Mouse (Mus musculus): Measurements from ENCODE around the gene Otp. TPM values are rescaled to one million over a fixed set of nuclear protein-coding genes. Genes with fewer than 3 reads are reported as not detected.

Otp gene
- polyA plus RNA-seq (2014; fragmentation: Nextera tagmentation; extraction: Ambion mirVana) = 2.5 and 2.8 TPM in 2 replicates

GRCm38 (mm10) chr13:94875396-94875880, at the start of gene Otp:
Gene Otp, plus strand, starts transcription at chr13:94875602.
- Histone ChIP-seq H3K36me3 (ENCODE audit: control insufficient read depth, insufficient read depth, low read length) (no peaks in the 10 kb centered on the region), H3K9ac (ENCODE audit: low read length) (no peak within 1 kb of the TSS), H3K4me1 (ENCODE audit: control insufficient read depth, insufficient read depth, low read length) (no peaks in the 10 kb centered on the region), H3K27ac (ENCODE audit: low read depth, low read length) (no peak within 1 kb of the TSS), H3K27me3 (replicated peaks; ENCODE audit: control insufficient read depth, insufficient read depth, low read length) (peaks cover 70% of the 10 kb centered on the region), H3K4me2 (ENCODE audit: low read length) (0 out of 2 replicates have a peak within 1 kb of the TSS, but pooled peaks have one; percentile 13), H3K9me3 (replicated peaks; ENCODE audit: control insufficient read depth, low read length) (no peaks in the 10 kb centered on the region), H3K4me3 (ENCODE audit: low read depth, low read length) (peak within 1 kb of the TSS; percentile 8; the same call in 1 of the 2 replicates)
- ATAC-seq (peak; percentile 67; the same call in 1 of the 2 replicates), DNase-seq (ENCODE audit: low spot score) (peak; percentile 45)
- WGBS = under 1% methylated on average over 27 of the region's 30 CpGs

DNA sequence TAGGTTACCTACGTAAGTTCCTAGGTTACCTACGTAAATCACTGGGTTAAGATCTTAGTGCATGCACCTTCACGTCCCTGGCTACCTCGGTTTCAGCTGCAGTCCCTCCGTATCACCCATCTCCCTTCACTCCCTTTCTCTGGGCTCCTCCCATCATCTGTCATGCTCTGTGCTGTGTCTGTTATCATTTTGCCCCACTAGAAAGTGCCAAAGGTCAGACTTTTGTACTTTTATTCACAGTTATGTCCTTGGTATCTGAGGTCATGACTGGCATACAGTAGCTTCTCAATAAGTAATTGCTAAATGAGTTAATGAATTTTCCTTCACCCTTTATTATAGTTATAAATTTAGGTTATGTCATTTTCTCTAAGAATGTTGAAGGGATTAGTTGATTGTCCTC, 49.0 kb upstream of the Otp start:
- H3K9ac ChIP-seq (ENCODE audit: low read length) = no peak overlapping the region
- no peaks in the 10 kb centered on the region for H3K9me3 ChIP-seq (replicated peaks; ENCODE audit: control insufficient read depth, low read length)
- H3K36me3 ChIP-seq (ENCODE audit: control insufficient read depth, insufficient read depth, low read length) = no peaks in the 10 kb centered on the region
- H3K27me3 ChIP-seq (replicated peaks; ENCODE audit: control insufficient read depth, insufficient read depth, low read length) = no peaks in the 10 kb centered on the region
- H3K4me2 ChIP-seq (ENCODE audit: low read length) = no peak overlapping the region
- no peaks in the 10 kb centered on the region for H3K4me1 ChIP-seq (ENCODE audit: control insufficient read depth, insufficient read depth, low read length)
- 91% methylated on average over 5 of the region's 5 CpGs for WGBS
- H3K27ac ChIP-seq (ENCODE audit: low read depth, low read length) = no peak overlapping the region
- no peak for ATAC-seq
- no peak overlapping the region for H3K4me3 ChIP-seq (ENCODE audit: low read depth, low read length)
- DNase-seq (ENCODE audit: low spot score) = no peak

DNA sequence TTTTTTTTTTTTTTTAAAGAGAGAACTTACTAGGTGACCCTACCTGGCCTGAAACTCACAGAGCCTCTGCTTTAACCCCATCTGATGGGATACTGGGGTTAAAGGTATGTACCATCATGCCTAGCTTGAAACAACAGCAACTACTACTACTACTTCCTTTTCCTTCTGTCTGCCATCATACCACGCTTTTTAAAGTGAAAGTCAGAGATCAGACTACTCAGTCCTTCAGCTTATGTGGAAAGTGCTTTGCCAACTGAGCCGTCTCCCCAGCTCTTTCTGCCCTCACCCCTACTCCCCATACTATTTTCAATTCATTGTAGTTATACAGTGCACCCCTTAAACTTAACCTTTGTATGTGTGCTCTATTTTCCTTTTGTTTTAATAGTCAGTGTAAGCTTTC, 48.4 kb upstream of the Otp start:
- Histone ChIP-seq H3K4me3 (ENCODE audit: low read depth, low read length) (no peak overlapping the region), H3K9me3 (replicated peaks; ENCODE audit: control insufficient read depth, low read length) (no peaks in the 10 kb centered on the region), H3K9ac (ENCODE audit: low read length) (no peak overlapping the region), H3K27ac (ENCODE audit: low read depth, low read length) (no peak overlapping the region), H3K4me1 (ENCODE audit: control insufficient read depth, insufficient read depth, low read length) (no peaks in the 10 kb centered on the region), H3K27me3 (replicated peaks; ENCODE audit: control insufficient read depth, insufficient read depth, low read length) (no peaks in the 10 kb centered on the region), H3K4me2 (ENCODE audit: low read length) (no peak overlapping the region), H3K36me3 (ENCODE audit: control insufficient read depth, insufficient read depth, low read length) (no peaks in the 10 kb centered on the region)
- DNase-seq (ENCODE audit: low spot score) = no peak
- WGBS = 89% methylated on average over 2 of the region's 2 CpGs
- no peak for ATAC-seq

GRCm38 (mm10) chr13:94827847-94828246, 47.6 kb upstream of the Otp start:
- Histone ChIP-seq H3K9ac (ENCODE audit: low read length) (no peak overlapping the region), H3K9me3 (replicated peaks; ENCODE audit: control insufficient read depth, low read length) (no peaks in the 10 kb centered on the region), H3K4me1 (ENCODE audit: control insufficient read depth, insufficient read depth, low read length) (no peaks in the 10 kb centered on the region), H3K27ac (ENCODE audit: low read depth, low read length) (no peak overlapping the region), H3K27me3 (replicated peaks; ENCODE audit: control insufficient read depth, insufficient read depth, low read length) (no peaks in the 10 kb centered on the region), H3K4me2 (ENCODE audit: low read length) (no peak overlapping the region), H3K36me3 (ENCODE audit: control insufficient read depth, insufficient read depth, low read length) (peaks cover 6% of the 10 kb centered on the region; the same call in 1 of the 2 replicates), H3K4me3 (ENCODE audit: low read depth, low read length) (no peak overlapping the region)
- ATAC-seq = no peak
- DNase-seq (ENCODE audit: low spot score) = no peak
- 17% methylated on average over 2 of the region's 2 CpGs for WGBS

DNA sequence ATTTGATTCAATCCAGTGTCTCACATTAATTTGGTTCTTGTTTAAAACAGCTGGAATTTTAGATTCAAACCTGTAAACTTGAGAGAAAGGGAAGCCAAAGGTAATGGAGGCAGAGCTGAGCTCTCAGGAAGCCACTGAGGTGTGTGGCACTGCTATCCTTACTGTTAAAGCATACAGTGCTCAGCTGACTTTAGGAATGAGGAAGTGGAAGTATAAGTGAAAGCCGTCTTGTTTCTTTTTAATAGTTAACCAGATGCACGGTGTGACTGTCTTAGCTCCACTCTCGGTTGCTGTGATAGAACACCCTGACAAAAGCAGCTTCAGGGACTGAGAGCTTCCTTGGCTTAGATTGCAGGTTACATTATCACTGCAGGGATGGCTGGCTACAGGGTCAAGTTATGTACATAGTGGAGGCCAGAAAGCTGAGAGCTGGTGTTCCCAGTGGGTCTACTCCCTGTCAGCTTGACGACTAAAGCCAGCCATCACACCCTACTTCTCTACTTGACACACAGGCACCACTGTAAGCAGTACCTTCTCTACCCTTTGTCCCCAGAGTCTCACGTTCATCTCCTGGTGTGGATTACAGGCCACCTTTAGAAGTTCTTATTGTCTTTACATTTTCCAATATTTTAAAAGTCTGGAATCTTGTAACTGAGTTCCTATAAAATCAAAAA, 37.2 kb upstream of the Otp start:
- ATAC-seq (no peak), DNase-seq (ENCODE audit: low spot score) (no peak)
- Histone ChIP-seq H3K27me3 (replicated peaks; ENCODE audit: control insufficient read depth, insufficient read depth, low read length) (no peaks in the 10 kb centered on the region), H3K9ac (ENCODE audit: low read length) (no peak overlapping the region), H3K4me1 (ENCODE audit: control insufficient read depth, insufficient read depth, low read length) (peaks cover 5% of the 10 kb centered on the region), H3K4me3 (ENCODE audit: low read depth, low read length) (no peak overlapping the region), H3K36me3 (ENCODE audit: control insufficient read depth, insufficient read depth, low read length) (peaks cover 26% of the 10 kb centered on the region), H3K27ac (ENCODE audit: low read depth, low read length) (no peak overlapping the region), H3K9me3 (replicated peaks; ENCODE audit: control insufficient read depth, low read length) (no peaks in the 10 kb centered on the region), H3K4me2 (ENCODE audit: low read length) (no peak overlapping the region)
- WGBS = 63% methylated on average over 5 of the region's 5 CpGs

- Histone ChIP-seq H3K4me1 (ENCODE audit: control insufficient read depth, insufficient read depth, low read length) (peaks cover 5% of the 10 kb centered on the region), H3K4me3 (ENCODE audit: low read depth, low read length) (no peak overlapping the region), H3K9ac (ENCODE audit: low read length) (no peak overlapping the region), H3K27me3 (replicated peaks; ENCODE audit: control insufficient read depth, insufficient read depth, low read length) (no peaks in the 10 kb centered on the region), H3K36me3 (ENCODE audit: control insufficient read depth, insufficient read depth, low read length) (peaks cover 25% of the 10 kb centered on the region), H3K27ac (ENCODE audit: low read depth, low read length) (0 out of 2 replicates have a peak overlapping the region, but pooled peaks have one; percentile 14), H3K9me3 (replicated peaks; ENCODE audit: control insufficient read depth, low read length) (no peaks in the 10 kb centered on the region), H3K4me2 (ENCODE audit: low read length) (no peak overlapping the region)
- ATAC-seq (peak; percentile 85), DNase-seq (ENCODE audit: low spot score) (peak; percentile 74)
- WGBS = 67% methylated on average over 8 of the region's 8 CpGs
Observed at GRCm38 (mm10) chr13:94838756-94839337, 36.6 kb upstream of the Otp start.

DNA sequence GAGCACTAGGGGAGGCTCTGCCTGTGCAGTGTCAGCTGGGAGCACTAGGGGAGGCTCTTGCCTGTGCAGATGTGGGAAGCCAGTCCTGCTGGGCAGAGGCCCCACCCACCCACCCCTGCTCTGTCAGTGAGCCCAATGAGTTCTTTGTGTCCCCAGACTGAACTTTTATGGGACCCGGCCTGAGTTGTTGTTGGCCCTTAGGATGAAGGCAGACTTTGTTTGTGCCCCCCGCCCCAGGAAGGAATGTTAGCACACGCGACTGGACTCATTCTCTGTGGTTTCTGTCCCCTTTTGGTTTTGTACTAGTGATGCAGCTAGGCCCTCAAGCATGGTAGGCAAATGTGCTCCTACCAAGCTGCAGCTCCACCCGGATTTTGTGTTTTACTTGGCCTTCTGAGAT, 32.2 kb upstream of the Otp start:
- Histone ChIP-seq H3K4me3 (ENCODE audit: low read depth, low read length) (no peak overlapping the region), H3K4me1 (ENCODE audit: control insufficient read depth, insufficient read depth, low read length) (peaks cover 5% of the 10 kb centered on the region), H3K4me2 (ENCODE audit: low read length) (no peak overlapping the region), H3K27ac (ENCODE audit: low read depth, low read length) (no peak overlapping the region), H3K27me3 (replicated peaks; ENCODE audit: control insufficient read depth, insufficient read depth, low read length) (no peaks in the 10 kb centered on the region), H3K9me3 (replicated peaks; ENCODE audit: control insufficient read depth, low read length) (no peaks in the 10 kb centered on the region), H3K9ac (ENCODE audit: low read length) (no peak overlapping the region), H3K36me3 (ENCODE audit: control insufficient read depth, insufficient read depth, low read length) (peaks cover 19% of the 10 kb centered on the region)
- DNase-seq (ENCODE audit: low spot score) (no peak), ATAC-seq (no peak)
- WGBS = 60% methylated on average over 5 of the region's 5 CpGs

GRCm38 (mm10) chr13:94847870-94848269, 27.5 kb upstream of the Otp start:
- 70% methylated on average over 7 of the region's 7 CpGs for WGBS

DNA sequence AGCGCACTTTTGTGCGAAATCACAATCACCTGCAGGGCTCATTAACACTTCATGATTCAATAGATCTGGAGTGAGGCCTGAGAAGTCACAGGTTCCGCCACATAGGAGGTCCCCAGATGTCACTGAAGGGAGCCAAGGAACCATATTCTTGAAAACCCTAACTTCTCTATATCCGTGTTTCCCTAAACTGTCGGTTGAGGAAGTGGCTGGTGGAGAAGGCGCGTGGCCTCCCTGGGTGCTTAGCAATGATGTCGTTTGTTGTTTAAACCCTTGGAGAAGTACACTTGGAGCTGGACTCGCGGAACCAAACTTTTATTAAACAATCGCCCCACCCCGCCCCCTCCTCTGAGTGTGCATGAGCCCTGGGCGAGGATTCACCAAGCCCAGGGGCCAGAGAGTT, 26.1 kb upstream of the Otp start:
- Histone ChIP-seq H3K4me1 (ENCODE audit: control insufficient read depth, insufficient read depth, low read length) (no peaks in the 10 kb centered on the region), H3K9me3 (replicated peaks; ENCODE audit: control insufficient read depth, low read length) (no peaks in the 10 kb centered on the region), H3K4me3 (ENCODE audit: low read depth, low read length) (no peak overlapping the region), H3K27me3 (replicated peaks; ENCODE audit: control insufficient read depth, insufficient read depth, low read length) (no peaks in the 10 kb centered on the region), H3K4me2 (ENCODE audit: low read length) (no peak overlapping the region), H3K27ac (ENCODE audit: low read depth, low read length) (no peak overlapping the region), H3K36me3 (ENCODE audit: control insufficient read depth, insufficient read depth, low read length) (no peaks in the 10 kb centered on the region), H3K9ac (ENCODE audit: low read length) (no peak overlapping the region)
- DNase-seq (ENCODE audit: low spot score) (no peak), ATAC-seq (no peak)
- whole genome bisulfite sequencing = 71% methylated on average over 13 of the region's 13 CpGs

More at GRCm38 (mm10) chr13:94847870-94848269, 27.5 kb upstream of the Otp start:
- ATAC-seq = no peak
- H3K9me3 ChIP-seq (replicated peaks; ENCODE audit: control insufficient read depth, low read length) = no peaks in the 10 kb centered on the region
- DNase-seq (ENCODE audit: low spot score) = no peak
- 0 out of 2 replicates have a peak, but pooled peaks cover 4% of the 10 kb centered on the region for H3K36me3 ChIP-seq (ENCODE audit: control insufficient read depth, insufficient read depth, low read length)
- H3K27ac ChIP-seq (ENCODE audit: low read depth, low read length) = no peak overlapping the region
- H3K4me1 ChIP-seq (ENCODE audit: control insufficient read depth, insufficient read depth, low read length) = no peaks in the 10 kb centered on the region
- H3K9ac ChIP-seq (ENCODE audit: low read length) = no peak overlapping the region
- H3K4me2 ChIP-seq (ENCODE audit: low read length) = no peak overlapping the region
- no peaks in the 10 kb centered on the region for H3K27me3 ChIP-seq (replicated peaks; ENCODE audit: control insufficient read depth, insufficient read depth, low read length)
- no peak overlapping the region for H3K4me3 ChIP-seq (ENCODE audit: low read depth, low read length)

Data from forebrain, embryonic 14.5 days (tissue).